Mouse (Mus musculus) forebrain, embryonic 14.5 days (tissue): ENCODE results near the gene Cldn1. TPM values are rescaled to one million over a fixed set of nuclear protein-coding genes. Genes with fewer than 3 reads are reported as not detected.

Source experiments
- ATAC-seq: fragments of 200-750 bp; cut with Nextera tagmentation; 2 replicates; pipeline ENCODE4 v1.8.0; 2017; ENCODE audit warnings: mild to moderate bottlenecking, moderate library complexity
- DNase-seq: peaks from one replicate; pipeline ENCODE4 v3.0.0-alpha.2; 2015; ENCODE audit warnings: low spot score
- H3K27ac ChIP-seq: fragments of 300-500 bp; sonication (generic); 2 replicates; pipeline ENCODE4 v1.5.1; 2014; ENCODE audit warnings: low read depth, mild to moderate bottlenecking, control low read depth, low read length, moderate library complexity
- H3K27me3 ChIP-seq: fragments of 300-500 bp; sonication (generic); replicated peaks from 2 replicates; pipeline ENCODE4 v1.6.1; 2014; ENCODE audit warnings: low read length, control low read depth, mixed read lengths; ENCODE audit not compliant: control insufficient read depth, insufficient read depth
- H3K36me3 ChIP-seq: fragments of 300-500 bp; sonication (generic); 2 replicates; pipeline ENCODE4 v1.6.1; 2014; ENCODE audit warnings: low read length, control low read depth; ENCODE audit not compliant: control insufficient read depth, insufficient read depth
- H3K4me1 ChIP-seq: fragments of 300-500 bp; sonication (generic); 2 replicates; pipeline ENCODE4 v1.6.1; 2014; ENCODE audit warnings: antibody characterized with exemption, low read length, control low read depth; ENCODE audit not compliant: control insufficient read depth, insufficient read depth
- H3K4me2 ChIP-seq: fragments of 300-500 bp; sonication (generic); 2 replicates; pipeline ENCODE4 v1.6.1; 2014; ENCODE audit warnings: mild to moderate bottlenecking, control low read depth, low read length
- H3K4me3 ChIP-seq: fragments of 300-500 bp; sonication (generic); 2 replicates; pipeline ENCODE4 v1.5.1; 2014; ENCODE audit warnings: low read depth, low read length, control low read depth
- H3K9ac ChIP-seq: fragments of 300-500 bp; sonication (generic); 2 replicates; pipeline ENCODE4 v1.6.1; 2014; ENCODE audit warnings: mild to moderate bottlenecking, low read length, control low read depth, moderate library complexity
- H3K9me3 ChIP-seq: fragments of 300-500 bp; sonication (generic); replicated peaks from 2 replicates; pipeline ENCODE4 v1.6.1; 2016; ENCODE audit warnings: low read length, control low read depth, mixed read lengths; ENCODE audit not compliant: control insufficient read depth
- WGBS: fragments of 180-500 bp; shearing (Covaris S2); extraction: QIAGEN DNeasy Blood & Tissue Kit; methylation state at CpG from one replicate; pipeline ENCODE4 v1.1.7; 2014; 5-methylcytosine and 5-hydroxymethylcytosine counted together
- polyA plus RNA-seq: library from polyadenylated mRNA; unstranded; fragments of >200 nt; fragmentation: Nextera tagmentation; extraction: Ambion mirVana; gene quantifications from 2 replicates; pipeline ENCODE4 v1.2.1, GENCODE M21; 2014

Gene Cldn1
- 4.1 and 5.3 TPM in 2 replicates for polyA plus RNA-seq

DNA sequence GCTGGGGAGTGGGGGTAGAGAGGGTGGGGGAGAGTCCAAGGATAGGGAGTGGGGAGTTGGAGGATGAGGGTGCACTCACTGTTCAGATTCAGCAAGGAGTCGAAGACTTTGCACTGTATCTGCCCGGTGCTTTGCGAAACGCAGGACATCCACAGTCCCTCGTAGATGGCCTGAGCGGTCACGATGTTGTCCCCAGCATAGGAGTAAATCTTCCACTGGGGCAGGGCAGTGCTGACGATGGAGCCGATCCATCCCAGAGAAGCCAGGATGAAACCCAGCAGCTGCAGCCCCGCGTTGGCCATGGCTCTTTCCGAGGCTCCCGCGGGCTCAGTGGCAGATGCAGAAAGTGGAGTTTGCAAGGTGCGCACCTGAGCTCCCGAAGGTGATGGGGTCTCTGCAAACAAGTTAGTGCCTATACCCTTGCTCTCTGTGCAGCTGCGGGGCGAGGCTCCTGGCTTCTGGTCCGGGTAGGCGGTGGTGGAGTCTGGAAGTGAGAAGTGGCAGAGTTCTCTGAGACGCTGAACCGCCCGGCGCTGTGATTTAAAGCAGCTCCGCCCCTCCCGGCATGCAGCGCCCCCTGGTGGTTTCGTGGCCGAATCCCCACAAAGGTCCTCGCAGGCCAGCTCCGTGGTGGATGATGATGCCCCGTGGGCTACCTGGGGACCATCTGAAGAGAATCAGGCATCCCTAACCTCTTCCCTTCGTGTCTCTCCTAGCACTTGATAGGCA, at the start of gene Cldn1:
TSS of gene Cldn1 (minus strand) at position 517 of the 729 bp plus-strand sequence.
- peak within 1 kb of the TSS; percentile 86 for H3K4me2 ChIP-seq
- no peak within 1 kb of the TSS for H3K27ac ChIP-seq
- H3K4me3 ChIP-seq = peak within 1 kb of the TSS; percentile 40
- H3K36me3 ChIP-seq = no peaks in the 10 kb centered on the region
- H3K27me3 ChIP-seq = no peaks in the 10 kb centered on the region
- peak within 1 kb of the TSS; percentile 58 for H3K9ac ChIP-seq
- peak; percentile 94 for ATAC-seq
- H3K9me3 ChIP-seq = no peaks in the 10 kb centered on the region
- peak; percentile 81 for DNase-seq
- WGBS = 2% methylated on average over 33 of the region's 33 CpGs
- H3K4me1 ChIP-seq = no peaks in the 10 kb centered on the region

DNA sequence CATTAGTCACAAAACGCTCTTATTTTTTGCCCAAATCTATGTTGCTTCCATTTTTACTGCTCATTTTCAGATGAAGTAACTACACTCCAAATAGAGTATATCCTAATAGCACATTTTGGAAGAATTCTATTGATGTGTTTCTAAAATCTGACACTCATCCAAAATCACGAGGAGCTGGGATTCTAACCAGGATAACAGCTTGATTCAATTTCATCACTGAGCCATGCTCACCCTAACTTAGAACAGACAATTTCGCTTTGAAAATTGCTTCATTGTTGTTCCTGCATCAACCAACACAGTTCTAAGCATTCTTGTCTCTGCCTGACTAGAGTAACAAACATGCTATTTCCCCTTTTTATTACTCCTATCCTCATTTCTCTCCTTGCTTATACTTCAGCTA, 47.0 kb upstream of the Cldn1 start:
- no peak overlapping the region for H3K4me3 ChIP-seq
- no peak overlapping the region for H3K4me2 ChIP-seq
- H3K9ac ChIP-seq = no peak overlapping the region
- 89% methylated on average over 3 of the region's 3 CpGs for WGBS
- ATAC-seq (no peak), DNase-seq (no peak)
- no peaks in the 10 kb centered on the region for H3K27me3 ChIP-seq
- no peak overlapping the region for H3K27ac ChIP-seq
- H3K36me3 ChIP-seq = no peaks in the 10 kb centered on the region
- H3K4me1 ChIP-seq = no peaks in the 10 kb centered on the region
- no peaks in the 10 kb centered on the region for H3K9me3 ChIP-seq

DNA sequence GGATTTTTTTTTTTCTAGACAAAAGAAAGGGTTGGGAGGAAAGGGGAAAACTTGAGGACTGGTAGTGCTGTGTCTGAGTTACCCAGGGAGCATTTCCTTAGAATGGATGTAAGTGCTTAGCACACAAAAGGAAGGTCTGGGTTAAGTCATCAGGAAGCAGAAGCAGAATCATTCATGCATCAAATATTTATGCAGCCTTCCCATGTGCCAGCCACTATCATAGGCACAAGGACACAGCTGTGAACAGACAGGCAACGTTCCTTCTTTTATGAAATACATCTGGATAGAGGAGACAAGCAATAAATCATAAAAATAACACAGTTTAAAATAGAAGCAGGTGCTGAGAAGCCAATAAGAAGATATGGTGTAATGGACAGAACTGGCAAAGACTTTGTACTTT, 32.4 kb upstream of the Cldn1 start:
- no peak overlapping the region for H3K27ac ChIP-seq
- no peak for ATAC-seq
- 81% methylated on average over 1 of the region's 1 CpGs for WGBS

DNA sequence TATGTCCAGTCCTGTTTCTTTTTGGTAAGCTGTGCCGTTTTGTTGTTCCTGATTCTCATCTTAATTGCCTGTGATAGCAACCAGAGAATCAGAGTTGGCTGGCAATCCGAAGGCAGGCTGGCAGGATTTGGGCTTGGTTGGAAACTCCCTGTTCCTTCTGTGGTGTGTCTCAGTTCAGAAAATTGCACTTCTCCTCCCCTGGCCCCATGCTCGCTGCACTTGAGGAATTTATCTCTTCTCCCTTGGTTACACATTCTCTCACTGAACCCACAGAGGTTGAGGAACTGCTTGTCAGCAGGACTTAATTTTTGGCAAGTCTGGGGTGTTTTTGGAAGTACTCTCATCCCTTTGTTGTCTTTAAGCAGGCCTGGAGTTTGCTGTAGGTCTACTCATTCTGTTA, 29.3 kb upstream of the Cldn1 start:
- Histone ChIP-seq H3K27me3 (no peaks in the 10 kb centered on the region), H3K4me3 (no peak overlapping the region), H3K9ac (no peak overlapping the region), H3K9me3 (no peaks in the 10 kb centered on the region), H3K4me2 (no peak overlapping the region), H3K27ac (no peak overlapping the region), H3K4me1 (no peaks in the 10 kb centered on the region), H3K36me3 (no peaks in the 10 kb centered on the region)
- 56% methylated on average over 3 of the region's 3 CpGs for WGBS
- DNase-seq = peak; percentile 11
- ATAC-seq = no peak

More for the DNA sequence above, 32.4 kb upstream of the Cldn1 start:
- Histone ChIP-seq H3K36me3 (no peaks in the 10 kb centered on the region), H3K9me3 (no peaks in the 10 kb centered on the region), H3K4me3 (no peak overlapping the region), H3K9ac (no peak overlapping the region), H3K27me3 (no peaks in the 10 kb centered on the region), H3K4me2 (no peak overlapping the region), H3K4me1 (no peaks in the 10 kb centered on the region)
- no peak for DNase-seq

DNA sequence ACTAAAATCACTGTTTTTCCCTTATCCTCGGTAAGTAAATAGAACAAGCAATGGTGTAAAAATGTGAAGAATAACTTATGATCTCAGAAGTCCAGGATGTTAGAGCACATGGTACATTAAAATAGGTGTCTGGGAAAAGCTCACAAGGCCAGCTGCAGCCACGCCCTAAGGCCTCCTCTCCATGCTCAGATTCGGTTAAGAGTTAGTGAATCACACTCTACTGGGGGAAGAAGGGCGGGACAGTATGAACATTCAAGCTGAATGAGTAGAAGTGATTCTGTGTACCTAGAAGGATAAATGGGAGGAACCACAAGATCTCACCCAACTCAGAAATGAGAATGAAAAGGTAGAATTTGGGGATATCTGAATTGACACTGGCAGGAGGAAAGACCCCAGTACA, 28.9 kb upstream of the Cldn1 start:
- Histone ChIP-seq H3K27ac (no peak overlapping the region), H3K4me2 (no peak overlapping the region), H3K36me3 (no peaks in the 10 kb centered on the region), H3K4me3 (no peak overlapping the region), H3K4me1 (no peaks in the 10 kb centered on the region), H3K9me3 (no peaks in the 10 kb centered on the region), H3K27me3 (no peaks in the 10 kb centered on the region), H3K9ac (no peak overlapping the region)
- no peak for ATAC-seq
- WGBS = 80% methylated on average over 4 of the region's 4 CpGs
- DNase-seq = no peak

DNA sequence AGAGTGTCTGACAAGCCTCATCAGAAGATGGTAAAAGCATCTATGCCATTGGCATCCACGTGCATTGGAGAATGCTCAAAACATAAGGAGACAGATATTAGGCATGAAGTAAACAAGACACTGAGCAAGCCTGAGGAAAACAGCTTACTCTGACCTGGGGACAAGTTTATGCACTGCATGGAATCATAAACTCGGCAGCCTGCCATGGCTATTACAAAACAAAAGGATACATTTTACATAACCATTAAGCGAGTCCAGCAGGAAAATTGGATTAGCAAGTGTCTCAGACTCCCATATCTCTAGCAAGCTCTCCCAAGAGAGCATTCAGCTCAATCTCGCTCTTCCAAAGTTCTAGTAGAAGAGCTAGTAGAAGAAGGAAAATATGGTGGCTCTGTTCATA, 19.3 kb upstream of the Cldn1 start:
- no peak for DNase-seq
- no peak overlapping the region for H3K27ac ChIP-seq
- WGBS = 87% methylated on average over 4 of the region's 4 CpGs

DNA sequence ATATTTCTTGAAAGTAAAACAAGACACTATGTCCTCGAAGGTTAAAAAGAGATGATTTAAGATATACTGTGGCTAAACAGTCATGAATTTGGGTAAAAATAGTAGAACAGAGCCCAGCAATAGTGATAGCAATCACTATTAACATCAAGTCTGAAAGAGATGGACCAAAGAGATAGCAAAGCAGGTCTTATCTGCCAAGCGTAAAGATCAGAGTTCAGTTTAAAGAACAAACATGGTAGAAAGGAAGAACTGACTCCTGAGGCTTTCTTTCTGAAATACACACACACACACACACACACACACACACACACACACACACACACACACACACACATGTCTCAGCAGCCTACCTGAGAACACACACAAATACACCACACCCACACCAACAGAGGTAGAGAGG, 14.5 kb upstream of the Cldn1 start:
- no peak overlapping the region for H3K27ac ChIP-seq
- H3K36me3 ChIP-seq = no peaks in the 10 kb centered on the region
- WGBS = 94% methylated on average over 2 of the region's 2 CpGs
- no peaks in the 10 kb centered on the region for H3K4me1 ChIP-seq
- no peak for ATAC-seq
- no peak for DNase-seq
- H3K4me3 ChIP-seq = no peak overlapping the region
- no peak overlapping the region for H3K4me2 ChIP-seq
- H3K27me3 ChIP-seq = no peaks in the 10 kb centered on the region
- no peak overlapping the region for H3K9ac ChIP-seq
- no peaks in the 10 kb centered on the region for H3K9me3 ChIP-seq

More for the DNA sequence above, 19.3 kb upstream of the Cldn1 start:
- Histone ChIP-seq H3K4me2 (no peak overlapping the region), H3K36me3 (no peaks in the 10 kb centered on the region), H3K27me3 (no peaks in the 10 kb centered on the region), H3K9ac (no peak overlapping the region), H3K4me3 (no peak overlapping the region), H3K9me3 (no peaks in the 10 kb centered on the region), H3K4me1 (no peaks in the 10 kb centered on the region)
- no peak for ATAC-seq

DNA sequence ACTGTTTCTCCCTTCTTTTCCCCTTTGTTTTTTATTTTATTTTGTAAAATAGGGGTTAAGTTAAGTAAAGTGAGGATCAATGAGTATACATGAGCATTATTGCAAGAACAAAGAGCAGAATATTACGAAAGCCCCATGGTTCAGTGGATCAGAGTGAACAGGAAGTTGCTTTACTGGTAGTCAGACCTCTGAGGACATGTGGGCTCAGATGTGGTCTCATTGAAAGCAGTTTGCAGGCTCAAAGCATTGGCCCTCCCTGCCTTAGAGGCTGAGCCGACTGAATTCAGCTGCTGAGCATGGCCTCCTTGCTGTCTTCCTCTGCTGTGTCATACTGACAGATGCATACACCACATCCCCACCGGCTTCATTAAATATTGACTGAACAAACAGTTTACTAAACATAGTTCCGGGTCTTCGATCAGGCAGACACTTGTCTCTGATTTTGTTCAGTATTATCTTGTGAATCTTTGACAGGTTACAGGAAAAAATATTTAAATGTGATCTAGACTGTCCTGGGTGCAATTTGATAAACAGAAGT, 12.5 kb upstream of the Cldn1 start:
- no peak for DNase-seq
- WGBS = 86% methylated on average over 5 of the region's 5 CpGs
- ATAC-seq = no peak
- H3K9me3 ChIP-seq = no peaks in the 10 kb centered on the region
- H3K36me3 ChIP-seq = no peaks in the 10 kb centered on the region
- H3K27ac ChIP-seq = no peak overlapping the region
- no peaks in the 10 kb centered on the region for H3K27me3 ChIP-seq
- H3K4me2 ChIP-seq = no peak overlapping the region
- H3K4me3 ChIP-seq = no peak overlapping the region
- H3K4me1 ChIP-seq = no peaks in the 10 kb centered on the region
- H3K9ac ChIP-seq = no peak overlapping the region

DNA sequence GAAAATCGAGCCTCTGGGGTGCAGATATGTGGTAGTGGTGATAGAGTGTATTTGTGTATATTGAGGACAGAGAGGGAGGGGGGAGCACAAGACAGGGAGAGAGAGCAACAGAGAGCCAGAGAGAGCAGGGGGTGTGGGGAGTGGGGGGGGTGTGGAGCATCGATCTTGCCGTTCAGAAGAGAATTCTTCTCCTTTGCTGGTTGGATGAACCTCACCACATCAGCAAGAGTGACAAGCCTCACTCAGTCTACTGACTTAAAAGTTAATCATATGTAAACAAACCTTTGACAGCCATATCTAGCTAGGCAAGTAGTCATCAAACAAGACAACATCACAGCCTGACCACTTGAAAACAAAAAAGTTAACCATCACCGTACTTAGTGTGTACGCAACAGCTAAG, 5.5 kb upstream of the Cldn1 start:
- H3K4me1 ChIP-seq = no peaks in the 10 kb centered on the region
- no peaks in the 10 kb centered on the region for H3K36me3 ChIP-seq
- DNase-seq (no peak), ATAC-seq (no peak)
- no peak overlapping the region for H3K4me2 ChIP-seq
- H3K27ac ChIP-seq = no peak overlapping the region
- WGBS = 88% methylated on average over 5 of the region's 5 CpGs
- H3K9me3 ChIP-seq = no peaks in the 10 kb centered on the region
- no peak overlapping the region for H3K4me3 ChIP-seq
- H3K9ac ChIP-seq = no peak overlapping the region
- no peaks in the 10 kb centered on the region for H3K27me3 ChIP-seq
